Mouse (Mus musculus): ENCODE results near the gene Sh2d4b.

Sh2d4b gene

GRCm38 (mm10) chr14:40837397-40837796 is 55.7 kb downstream of the Sh2d4b start:
- DNase-seq (ENCODE audit: low spot score), result no peak

GRCm38 (mm10) chr14:40830505-40830904 is 62.6 kb downstream of the Sh2d4b start:
- DNase-seq (ENCODE audit: low spot score), result no peak

GRCm38 (mm10) chr14:40830094-40830493 is 63.0 kb downstream of the Sh2d4b start:
- DNase-seq (ENCODE audit: low spot score), result no peak

- peak; percentile 22 for DNase-seq (ENCODE audit: low spot score)
Observed at GRCm38 (mm10) chr14:40818051-40818450, 75.0 kb downstream of the Sh2d4b start.

- DNase-seq (ENCODE audit: low spot score), result no peak
Observed at GRCm38 (mm10) chr14:40816715-40817114, 76.4 kb downstream of the Sh2d4b start.

- DNase-seq (ENCODE audit: low spot score), result peak; percentile 29
Observed at GRCm38 (mm10) chr14:40791606-40792005, 101.5 kb downstream of the Sh2d4b start.

- DNase-seq (ENCODE audit: low spot score), result peak; percentile 17
Observed at GRCm38 (mm10) chr14:40789110-40789509, 104.0 kb downstream of the Sh2d4b start.

- no peak for DNase-seq (ENCODE audit: low spot score)
Observed at GRCm38 (mm10) chr14:40769097-40770090, 123.7 kb downstream of the Sh2d4b start.
